Mouse (Mus musculus): ENCODE measurements around the gene Esrrg. TPM values are rescaled to one million over a fixed set of nuclear protein-coding genes. Genes with fewer than 3 reads are reported as not detected.
A peak's percentile ranks its signal among the peaks of the same experiment; 100 is the strongest.

Esrrg gene
- polyA plus RNA-seq, 1 experiment from 2014 or later, result 22.4 TPM

- no peak overlapping the region for H3K4me3 ChIP-seq
- no peak for DNase-seq (ENCODE audit: low spot score)
- no peaks in the 10 kb centered on the region for H3K9me3 ChIP-seq
- 81% methylated on average over 8 of the region's 8 CpGs for WGBS
- peaks cover 39% of the 10 kb centered on the region for H3K4me1 ChIP-seq
- H3K27ac ChIP-seq, result no peak overlapping the region
- no peaks in the 10 kb centered on the region for H3K27me3 ChIP-seq (ENCODE audit: insufficient read depth, poor library complexity, severe bottlenecking)
- no peaks in the 10 kb centered on the region for H3K36me3 ChIP-seq
Measured at GRCm38 (mm10) chr1:188119806-188120205, 511.2 kb downstream of the Esrrg start.

- peaks cover 15% of the 10 kb centered on the region; the same call in 1 of the 2 replicates for H3K4me1 ChIP-seq
- 89% methylated on average over 6 of the region's 6 CpGs for WGBS
- H3K27ac ChIP-seq, result no peak overlapping the region
- H3K9me3 ChIP-seq, result no peaks in the 10 kb centered on the region
- no peaks in the 10 kb centered on the region for H3K36me3 ChIP-seq
- peak; percentile 75 for DNase-seq (ENCODE audit: low spot score)
- no peak overlapping the region for H3K4me3 ChIP-seq
- H3K27me3 ChIP-seq (ENCODE audit: insufficient read depth, poor library complexity, severe bottlenecking), result no peaks in the 10 kb centered on the region
Measured at GRCm38 (mm10) chr1:188125521-188126021, 517.0 kb downstream of the Esrrg start.

DNA sequence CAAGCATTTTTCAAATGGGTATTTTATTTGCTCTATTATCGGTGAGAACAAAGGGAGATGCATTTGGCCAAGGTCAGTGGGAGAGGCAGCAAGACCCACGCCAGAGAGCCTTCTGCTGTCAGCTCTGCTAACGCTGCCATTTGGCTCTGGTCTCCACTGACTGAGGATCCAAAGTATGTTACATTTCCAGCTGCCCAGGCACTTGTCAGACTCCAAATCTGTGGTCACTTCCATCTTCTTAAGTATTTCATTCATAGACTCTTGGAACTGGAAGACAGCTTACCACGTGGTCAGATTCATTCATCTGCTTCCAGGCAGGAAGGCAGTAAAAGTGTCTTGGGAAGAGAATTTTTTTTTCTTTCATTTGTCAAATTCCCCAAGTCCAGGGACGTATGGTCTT is 527.5 kb downstream of the Esrrg start:
- DNase-seq (ENCODE audit: low spot score), result no peak
- H3K4me1 ChIP-seq, result no peaks in the 10 kb centered on the region
- WGBS, result 70% methylated on average over 5 of the region's 5 CpGs
- H3K27me3 ChIP-seq (ENCODE audit: insufficient read depth, poor library complexity, severe bottlenecking), result no peaks in the 10 kb centered on the region
- no peak overlapping the region for H3K4me3 ChIP-seq
- H3K9me3 ChIP-seq, result no peaks in the 10 kb centered on the region
- H3K27ac ChIP-seq, result no peak overlapping the region
- peaks cover 8% of the 10 kb centered on the region; the same call in 1 of the 2 replicates for H3K36me3 ChIP-seq

- no peaks in the 10 kb centered on the region for H3K36me3 ChIP-seq
- H3K4me1 ChIP-seq, result no peaks in the 10 kb centered on the region
- WGBS, result 71% methylated on average over 4 of the region's 4 CpGs
- no peak for DNase-seq (ENCODE audit: low spot score)
- no peaks in the 10 kb centered on the region for H3K27me3 ChIP-seq (ENCODE audit: insufficient read depth, poor library complexity, severe bottlenecking)
- no peak overlapping the region for H3K4me3 ChIP-seq
- H3K27ac ChIP-seq, result no peak overlapping the region
- H3K9me3 ChIP-seq, result no peaks in the 10 kb centered on the region
Measured at GRCm38 (mm10) chr1:188139473-188139872, 530.9 kb downstream of the Esrrg start.

- H3K4me1 ChIP-seq, result no peaks in the 10 kb centered on the region
- H3K4me3 ChIP-seq, result no peak overlapping the region
- H3K9me3 ChIP-seq, result no peaks in the 10 kb centered on the region
- no peaks in the 10 kb centered on the region for H3K27me3 ChIP-seq (ENCODE audit: insufficient read depth, poor library complexity, severe bottlenecking)
- WGBS, result 74% methylated on average over 4 of the region's 4 CpGs
- no peak for DNase-seq (ENCODE audit: low spot score)
- no peaks in the 10 kb centered on the region for H3K36me3 ChIP-seq
- H3K27ac ChIP-seq, result no peak overlapping the region
Measured at GRCm38 (mm10) chr1:188140221-188140620, 531.6 kb downstream of the Esrrg start.

DNA sequence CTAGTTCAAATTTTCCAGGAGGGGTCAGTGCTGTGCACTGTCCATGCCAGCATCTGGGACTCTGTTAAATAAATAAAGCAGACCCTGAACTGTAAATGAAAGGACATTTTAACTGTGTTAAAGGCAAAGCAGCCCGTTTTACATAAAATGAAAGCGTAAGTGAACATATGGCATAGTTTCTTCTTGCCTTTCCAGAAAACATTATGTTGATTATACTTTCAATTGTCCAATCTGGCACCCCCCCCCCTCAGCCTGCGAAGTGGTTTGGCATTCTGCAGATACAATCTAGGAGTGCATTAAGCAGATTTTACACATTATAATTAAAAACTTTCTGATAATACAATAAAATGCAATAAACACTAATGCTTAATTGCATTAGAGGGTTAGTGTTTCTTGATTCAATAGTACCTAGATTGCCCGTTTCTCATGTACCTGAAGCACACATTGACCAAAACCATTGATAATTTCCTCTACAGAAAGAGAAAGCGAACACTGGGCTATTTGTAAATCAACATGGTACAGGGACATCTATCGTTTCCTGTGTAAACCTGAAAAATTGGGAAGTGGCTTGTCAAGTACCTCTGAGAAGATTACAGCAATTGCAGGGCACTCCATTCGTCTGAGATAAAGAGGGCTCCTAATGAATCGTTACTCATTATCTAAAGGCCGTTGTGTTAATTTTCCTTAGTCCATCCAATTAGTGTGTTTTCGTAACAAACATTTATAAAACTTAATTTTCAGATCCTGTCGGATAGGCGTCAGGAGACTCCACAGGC is 539.0 kb downstream of the Esrrg start:
- no peaks in the 10 kb centered on the region for H3K9me3 ChIP-seq
- no peaks in the 10 kb centered on the region for H3K4me1 ChIP-seq
- no peak for DNase-seq (ENCODE audit: low spot score)
- H3K27ac ChIP-seq, result no peak overlapping the region
- WGBS, result 78% methylated on average over 12 of the region's 12 CpGs
- peaks cover 7% of the 10 kb centered on the region; the same call in 1 of the 2 replicates for H3K36me3 ChIP-seq
- H3K4me3 ChIP-seq, result no peak overlapping the region
- H3K27me3 ChIP-seq (ENCODE audit: insufficient read depth, poor library complexity, severe bottlenecking), result no peaks in the 10 kb centered on the region

DNA sequence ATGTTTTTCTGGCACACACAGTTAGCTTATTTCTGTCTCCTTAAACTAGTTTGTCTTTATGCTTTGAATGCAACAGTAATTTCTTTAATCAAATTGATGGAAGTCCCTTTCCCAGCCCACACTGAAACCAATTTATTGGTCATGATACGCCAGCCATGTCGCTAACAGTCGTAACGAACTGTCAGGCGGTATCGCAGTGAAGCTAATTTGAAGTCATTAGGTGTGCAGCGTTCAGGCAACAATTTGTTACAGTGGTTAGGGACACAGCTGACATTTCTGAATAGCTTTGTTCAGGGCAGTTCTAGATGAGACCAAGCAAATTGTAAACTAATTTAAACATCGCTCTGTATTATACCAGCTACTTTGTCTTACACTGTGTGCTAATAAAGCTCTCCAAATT is 542.5 kb downstream of the Esrrg start:
- Histone ChIP-seq H3K9me3 (no peaks in the 10 kb centered on the region), H3K27me3 (ENCODE audit: insufficient read depth, poor library complexity, severe bottlenecking) (no peaks in the 10 kb centered on the region)
- 89% methylated on average over 8 of the region's 8 CpGs for WGBS

DNA sequence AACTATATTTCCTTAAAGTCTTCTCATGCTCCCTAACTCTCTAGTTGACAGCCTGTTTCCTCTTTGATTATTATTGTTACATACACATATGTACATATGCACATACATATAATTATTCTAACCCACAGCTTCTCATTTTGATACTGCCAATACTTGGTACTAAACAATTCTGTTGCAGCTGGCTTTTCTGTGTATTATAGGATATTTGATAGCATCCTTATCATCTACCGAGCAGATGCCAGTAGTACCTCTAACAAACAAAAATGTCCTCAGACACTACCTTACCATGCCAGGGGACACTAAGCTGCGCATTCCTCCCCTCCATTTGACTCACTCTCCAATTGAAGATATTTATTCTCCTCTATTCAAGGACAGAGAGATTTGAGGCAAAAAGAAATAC is 543.4 kb downstream of the Esrrg start:
- Histone ChIP-seq H3K9me3 (no peaks in the 10 kb centered on the region), H3K27ac (no peak overlapping the region), H3K4me1 (peaks cover 15% of the 10 kb centered on the region), H3K36me3 (peaks cover 7% of the 10 kb centered on the region; the same call in 1 of the 2 replicates), H3K27me3 (ENCODE audit: insufficient read depth, poor library complexity, severe bottlenecking) (no peaks in the 10 kb centered on the region), H3K4me3 (no peak overlapping the region)
- no peak for DNase-seq (ENCODE audit: low spot score)
- 92% methylated on average over 2 of the region's 2 CpGs for WGBS

More for the DNA sequence above, 542.5 kb downstream of the Esrrg start:
- no peak overlapping the region for H3K4me3 ChIP-seq
- peaks cover 15% of the 10 kb centered on the region for H3K4me1 ChIP-seq
- H3K36me3 ChIP-seq, result peaks cover 7% of the 10 kb centered on the region; the same call in 1 of the 2 replicates
- no peak for DNase-seq (ENCODE audit: low spot score)
- no peak overlapping the region for H3K27ac ChIP-seq

GRCm38 (mm10) chr1:188153665-188154064 is 545.1 kb downstream of the Esrrg start:
- no peak for DNase-seq (ENCODE audit: low spot score)
- Histone ChIP-seq H3K27ac (no peak overlapping the region), H3K4me3 (no peak overlapping the region), H3K27me3 (ENCODE audit: insufficient read depth, poor library complexity, severe bottlenecking) (no peaks in the 10 kb centered on the region), H3K9me3 (no peaks in the 10 kb centered on the region), H3K36me3 (peaks cover 5% of the 10 kb centered on the region; the same call in 1 of the 2 replicates), H3K4me1 (peaks cover 15% of the 10 kb centered on the region)
- WGBS, result 75% methylated on average over 2 of the region's 2 CpGs

DNA sequence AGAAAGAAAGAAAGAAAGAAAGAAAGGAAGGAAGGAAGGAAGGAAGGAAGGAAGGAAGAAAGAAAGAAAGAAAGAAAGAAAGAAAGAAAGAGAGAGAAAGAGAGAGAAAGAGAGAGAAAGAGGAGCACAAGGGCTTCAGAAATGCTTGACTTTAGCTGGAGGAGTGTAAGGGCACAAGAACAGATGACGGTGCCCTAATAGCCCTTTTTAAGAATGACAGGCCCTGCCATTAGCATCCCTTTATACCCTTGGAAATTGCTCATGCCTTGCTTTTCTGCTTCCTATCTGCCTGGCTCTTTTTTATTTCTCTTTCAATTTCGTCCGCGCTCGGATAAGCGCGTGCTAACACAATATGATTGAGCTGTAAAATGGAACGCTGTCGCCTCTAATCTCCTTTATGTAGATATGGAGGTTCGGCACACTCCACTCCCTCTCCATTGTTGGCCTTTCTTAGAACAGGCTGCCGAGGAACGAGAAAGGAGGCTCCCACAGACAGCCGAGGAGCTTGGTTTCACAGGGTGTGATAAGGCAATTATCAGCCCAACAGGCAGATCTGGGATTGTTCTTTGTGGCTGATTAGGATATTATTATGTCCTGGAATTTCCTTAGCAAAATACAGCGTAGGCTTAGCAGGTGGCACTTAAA is 546.0 kb downstream of the Esrrg start:
- Histone ChIP-seq H3K27me3 (ENCODE audit: insufficient read depth, poor library complexity, severe bottlenecking) (no peaks in the 10 kb centered on the region), H3K4me3 (no peak overlapping the region; the same call in 1 of the 2 replicates), H3K4me1 (peaks cover 15% of the 10 kb centered on the region), H3K9me3 (no peaks in the 10 kb centered on the region), H3K27ac (no peak overlapping the region), H3K36me3 (peaks cover 5% of the 10 kb centered on the region; the same call in 1 of the 2 replicates)
- 31% methylated on average over 14 of the region's 14 CpGs for WGBS
- DNase-seq (ENCODE audit: low spot score), result no peak

DNA sequence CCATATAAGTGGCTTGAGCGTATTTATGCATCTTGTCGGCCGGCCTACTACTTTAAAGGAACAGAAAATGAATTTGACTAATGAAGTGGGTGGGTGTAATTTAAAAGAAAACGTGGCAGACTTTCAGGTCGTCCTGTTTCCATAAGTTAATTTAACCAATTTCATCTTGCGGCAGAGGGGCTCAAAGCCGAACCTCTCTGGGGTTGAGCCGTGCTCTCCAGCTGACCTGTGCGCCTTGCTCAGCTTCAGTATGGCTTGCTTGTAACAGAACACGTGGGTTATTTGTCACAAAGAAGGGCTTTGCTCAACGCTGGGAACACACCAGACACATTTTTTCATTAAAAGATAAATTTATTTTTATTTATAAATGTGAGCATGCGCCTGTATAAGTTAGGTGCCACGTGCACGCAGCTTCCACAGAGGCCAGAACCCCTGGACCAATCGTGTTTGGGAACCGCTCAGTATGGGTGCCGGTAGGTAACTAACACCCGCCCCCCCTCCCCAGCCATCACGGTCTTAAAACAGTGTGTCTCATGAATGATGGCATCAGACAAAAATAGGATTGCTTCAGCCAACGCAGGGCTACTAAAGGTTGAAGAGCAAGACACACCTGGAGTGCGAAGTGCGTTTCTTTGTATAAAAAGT is 546.7 kb downstream of the Esrrg start:
- Histone ChIP-seq H3K4me1 (peaks cover 15% of the 10 kb centered on the region), H3K27me3 (ENCODE audit: insufficient read depth, poor library complexity, severe bottlenecking) (no peaks in the 10 kb centered on the region), H3K36me3 (peaks cover 5% of the 10 kb centered on the region; the same call in 1 of the 2 replicates), H3K9me3 (no peaks in the 10 kb centered on the region), H3K4me3 (no peak overlapping the region), H3K27ac (no peak overlapping the region)
- DNase-seq (ENCODE audit: low spot score), result no peak
- 84% methylated on average over 22 of the region's 22 CpGs for WGBS

- Histone ChIP-seq H3K4me1 (peaks cover 15% of the 10 kb centered on the region), H3K4me3 (no peak overlapping the region), H3K27me3 (ENCODE audit: insufficient read depth, poor library complexity, severe bottlenecking) (no peaks in the 10 kb centered on the region), H3K9me3 (no peaks in the 10 kb centered on the region), H3K27ac (no peak overlapping the region), H3K36me3 (peaks cover 1% of the 10 kb centered on the region; the same call in 1 of the 2 replicates)
- no peak for DNase-seq (ENCODE audit: low spot score)
- WGBS, result 94% methylated on average over 5 of the region's 5 CpGs
Measured at GRCm38 (mm10) chr1:188156520-188156919, 547.9 kb downstream of the Esrrg start.
